Mouse (Mus musculus) retina, postnatal 7 days (tissue): ENCODE measurements around the gene Ikzf4.
"Not testable (repeated sequence)": the region's sequence is repeated elsewhere in the genome, so short reads cannot be mapped to it uniquely, and the experiment has no call there.

Experiments
- DNase-seq: peaks from one replicate; pipeline ENCODE4 v3.0.0-alpha.2; 2012; ENCODE audit warnings: low read depth, low spot score

The Ikzf4 gene

DNA sequence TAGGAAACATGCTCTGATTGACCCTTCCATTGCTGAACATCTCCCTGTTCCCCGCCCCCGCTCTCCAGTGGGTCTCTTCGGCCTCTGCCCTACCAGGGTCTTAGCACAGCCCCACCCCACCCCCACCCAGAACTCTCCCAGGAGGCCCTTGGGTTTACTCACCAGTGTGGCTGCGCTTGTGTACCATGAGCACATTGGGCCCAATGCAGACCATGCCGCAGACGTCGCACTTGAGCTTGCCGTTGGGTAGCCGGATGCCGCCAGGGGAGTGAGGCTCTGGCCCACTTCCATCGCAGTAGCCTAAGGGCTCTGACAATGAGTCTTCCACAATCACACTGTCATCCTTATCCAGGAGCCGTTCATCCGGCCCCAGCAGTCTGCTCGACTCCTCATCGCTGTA is 4.9 kb downstream of the Ikzf4 start:
- DNase-seq = no peak

DNA sequence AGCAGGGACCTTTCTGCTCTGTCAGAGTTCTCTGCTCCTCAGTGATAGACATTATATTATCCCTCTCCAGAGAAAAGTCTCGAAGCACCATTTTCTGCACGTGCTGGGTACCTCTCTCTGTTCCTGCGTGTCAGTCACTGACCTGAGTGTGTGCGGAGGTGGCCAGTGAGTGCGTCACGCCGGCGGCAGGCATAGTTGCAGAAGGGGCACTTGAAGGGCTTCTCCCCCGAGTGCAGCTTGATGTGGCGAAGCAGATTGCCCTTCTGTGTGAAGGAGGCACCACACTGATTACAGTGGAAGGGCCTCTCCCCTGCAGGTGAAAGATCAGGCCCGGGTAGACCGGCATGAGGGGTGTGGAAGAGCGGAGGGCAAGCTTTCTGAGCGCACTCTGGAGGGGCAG is 5.8 kb downstream of the Ikzf4 start:
- DNase-seq = no peak

DNA sequence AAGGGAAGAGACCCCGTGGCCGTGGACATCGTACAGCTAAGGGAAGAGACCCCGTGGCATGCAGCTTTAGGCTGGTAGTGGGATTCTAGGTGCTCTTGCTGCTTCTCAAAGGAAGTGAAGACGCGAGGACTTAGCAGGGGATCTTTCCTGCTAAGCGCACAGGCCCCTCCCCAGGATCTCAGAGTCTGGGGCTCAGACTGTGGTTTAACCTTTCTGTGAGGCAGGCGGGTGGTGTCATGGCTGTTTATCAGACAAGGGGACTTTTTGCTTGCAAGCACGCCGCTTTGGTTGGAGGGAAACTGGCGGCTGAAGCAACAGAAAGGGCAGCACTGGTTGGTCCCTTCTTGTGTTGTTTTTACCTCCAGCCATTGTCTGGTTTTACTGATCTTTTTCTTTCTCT is 8.8 kb downstream of the Ikzf4 start:
- no peak for DNase-seq

DNA sequence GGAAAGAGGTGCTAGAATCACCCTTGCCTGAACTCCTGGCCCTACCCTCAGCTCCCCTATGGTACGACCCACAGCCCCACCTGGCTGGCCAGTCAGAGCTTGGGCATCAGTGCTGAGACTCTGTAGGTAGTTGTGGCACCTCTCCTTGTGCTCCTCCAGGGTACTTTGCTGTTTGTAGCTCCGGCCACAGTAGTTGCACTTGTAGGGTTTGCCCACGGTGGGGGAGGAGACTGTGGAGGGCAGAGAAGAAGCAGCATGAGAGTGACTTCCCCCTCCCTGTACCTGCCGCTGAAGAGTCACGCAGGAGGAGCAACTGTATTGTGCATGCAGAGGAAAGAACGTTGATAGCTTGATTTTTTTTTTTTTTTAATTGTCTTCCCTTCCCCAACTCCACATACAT is 9.2 kb downstream of the Ikzf4 start:
- no peak for DNase-seq

DNA sequence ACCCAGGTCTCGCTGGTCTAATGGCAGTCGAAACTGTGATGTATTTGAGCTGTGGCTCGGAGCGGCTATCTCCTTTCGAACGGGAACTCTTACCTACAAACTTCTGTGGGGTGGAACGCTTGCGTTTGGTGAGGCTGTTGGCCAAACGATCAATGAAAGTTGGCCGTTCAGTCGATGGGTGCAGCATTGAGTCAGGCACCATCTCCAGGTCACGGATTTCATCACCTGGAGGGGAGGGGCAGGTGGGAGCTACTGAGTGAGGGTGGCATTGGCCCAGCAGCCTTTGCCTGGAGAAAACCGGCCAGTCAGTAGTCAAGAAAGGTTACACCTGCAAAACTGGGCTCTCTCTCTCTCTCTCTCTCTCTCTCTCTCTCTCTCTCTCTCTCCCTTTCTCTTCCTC is 10.1 kb downstream of the Ikzf4 start:
- DNase-seq = no peak

DNA sequence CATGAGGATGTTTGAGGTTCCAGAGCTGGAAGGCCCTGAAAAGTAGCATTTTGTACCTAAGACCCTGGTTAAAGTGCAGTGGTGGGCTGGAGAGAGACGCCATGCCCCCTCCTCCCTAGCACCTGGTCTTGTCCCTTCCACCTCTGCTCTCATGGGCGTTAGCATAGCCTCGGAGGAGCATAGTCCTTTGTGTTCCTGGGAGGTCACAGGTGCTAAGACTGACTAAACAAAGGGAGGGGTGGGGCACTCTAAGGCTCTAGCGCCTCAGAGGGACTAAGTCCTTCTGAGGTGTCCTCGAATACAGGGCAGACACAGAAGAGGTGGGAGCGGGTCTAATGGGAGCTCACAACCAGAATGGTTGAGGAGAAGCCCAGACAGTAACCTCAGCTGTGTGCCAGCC is 14.2 kb downstream of the Ikzf4 start:
- no peak for DNase-seq

DNA sequence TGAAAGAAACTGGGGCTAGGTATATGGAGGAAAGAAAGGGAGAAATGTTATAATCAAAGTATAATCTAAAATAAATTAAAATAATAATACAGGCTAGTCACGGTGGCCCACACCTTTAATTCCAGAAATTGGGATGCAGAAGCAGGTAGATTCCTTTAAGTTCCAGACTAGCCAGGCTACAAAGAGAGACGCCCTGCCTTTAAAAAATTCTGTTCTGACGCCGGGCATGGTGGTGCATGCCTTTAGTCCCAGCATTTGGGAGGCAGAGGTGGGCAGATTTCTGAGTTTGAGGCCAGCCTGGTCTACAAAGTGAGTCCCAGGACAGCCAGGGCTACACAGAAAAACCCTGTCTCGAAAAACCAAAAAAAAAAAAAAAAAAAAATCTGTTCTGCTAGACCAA is 15.5 kb downstream of the Ikzf4 start:
- DNase-seq = not testable (repeated sequence)

DNA sequence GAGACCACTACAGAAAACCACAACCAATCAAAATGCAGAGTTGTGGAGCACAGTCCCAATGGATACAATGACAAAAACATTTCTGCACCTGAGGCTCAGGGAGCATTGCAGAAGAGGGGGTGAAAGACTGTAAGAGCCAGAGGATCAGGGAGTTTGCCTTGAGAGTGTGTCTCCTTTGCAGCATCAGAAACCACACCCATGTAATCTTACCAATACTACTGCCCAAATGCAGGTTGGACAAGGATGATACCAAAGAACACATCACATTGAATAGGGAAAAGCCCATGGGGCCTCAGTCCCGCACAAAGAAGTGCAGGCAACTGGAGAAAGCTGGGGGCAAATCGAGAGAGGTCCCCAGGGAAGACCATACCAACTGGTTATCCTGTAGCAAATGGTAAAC is 16.0 kb downstream of the Ikzf4 start:
- DNase-seq = no peak

DNA sequence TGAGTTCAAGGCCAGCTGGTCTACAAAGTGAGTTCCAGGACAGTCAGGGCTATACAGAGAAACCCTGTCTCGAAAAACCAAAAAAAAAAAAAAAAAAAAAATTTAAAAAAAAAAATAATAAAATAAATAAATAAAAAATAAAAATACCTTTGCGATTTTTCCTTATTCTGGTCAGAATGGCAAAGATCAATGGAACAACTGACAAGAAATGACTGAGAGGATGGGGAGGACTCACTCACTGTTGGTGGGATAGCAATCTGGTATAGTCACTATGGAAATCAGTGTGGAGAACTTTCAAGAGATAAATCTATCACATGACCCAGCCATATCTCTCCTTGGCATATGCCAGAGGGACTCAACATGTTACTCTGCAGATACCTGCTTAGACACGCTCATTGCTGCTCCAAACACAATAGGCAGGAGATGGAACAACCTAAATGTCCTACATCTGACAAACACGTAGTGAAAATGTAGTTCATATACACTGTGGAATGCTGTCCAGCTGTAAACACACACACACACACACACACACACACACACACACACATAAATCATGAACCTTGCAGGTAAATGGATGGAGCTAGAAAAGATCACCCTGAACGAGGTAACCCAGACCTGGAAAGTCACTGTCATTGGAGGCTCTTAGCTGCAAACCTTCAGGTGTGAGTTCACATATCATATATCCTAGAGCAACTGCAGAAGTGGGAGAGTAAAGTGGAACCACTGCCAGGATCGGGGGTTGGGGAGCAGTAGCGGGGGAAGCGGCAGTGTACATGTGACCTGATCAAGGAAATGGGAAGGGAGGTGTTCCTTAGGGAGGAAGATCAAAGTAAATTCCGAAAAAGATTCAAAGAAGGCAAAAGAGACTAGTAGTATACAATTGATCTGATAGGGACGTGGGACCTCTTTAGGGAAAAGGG is 18.1 kb downstream of the Ikzf4 start:
- no peak for DNase-seq

DNA sequence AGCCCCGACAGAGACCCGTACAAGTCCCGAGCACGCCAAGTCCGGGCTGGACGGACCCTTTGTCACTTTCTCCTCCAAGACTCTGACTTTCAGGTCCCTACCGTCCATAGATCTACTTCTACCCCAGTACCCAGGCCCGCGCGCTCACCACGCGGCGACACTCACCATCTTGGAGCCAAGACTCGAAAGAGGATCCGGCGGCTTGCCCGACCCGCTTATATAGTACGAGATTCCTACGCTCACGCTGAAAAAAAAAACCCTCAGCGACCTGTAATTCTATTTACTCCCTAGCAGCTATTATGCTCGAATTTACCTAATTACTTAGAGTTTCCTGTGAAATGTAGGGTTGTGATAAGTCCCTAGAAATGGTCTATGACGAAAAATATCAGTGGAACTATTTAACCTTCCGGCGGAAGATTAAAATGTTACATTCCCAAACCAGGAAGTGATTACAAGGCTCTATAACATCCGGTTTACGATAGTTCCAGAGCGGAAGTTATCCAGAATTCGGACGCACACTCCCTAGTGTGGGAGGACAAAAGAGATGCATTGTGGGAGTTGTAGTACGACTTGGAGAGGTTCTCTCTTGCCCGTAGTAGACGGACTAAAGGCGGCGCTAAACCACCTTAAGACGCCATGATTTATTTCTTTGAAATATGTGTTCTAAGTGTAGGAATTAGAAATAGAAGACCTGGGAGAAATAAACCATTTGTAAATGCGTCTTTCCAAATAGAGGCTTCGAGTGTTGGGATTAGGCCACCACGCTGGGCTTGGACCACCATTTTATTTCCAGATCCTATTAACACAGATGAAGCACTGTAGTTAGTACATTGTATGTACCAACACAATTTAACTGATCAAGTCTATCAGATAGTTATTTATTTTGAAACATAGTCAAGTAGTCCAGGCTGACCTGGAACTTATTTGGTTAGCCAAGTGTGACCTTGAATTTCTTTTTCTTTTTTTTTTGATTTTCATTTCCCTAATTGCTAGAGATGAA is 19.2 kb downstream of the Ikzf4 start, which contains the start of gene Rps26:
Gene Rps26 (minus strand): TSS at position 437 of the 1,000 bp plus-strand sequence.
- peak; percentile 97 for DNase-seq

DNA sequence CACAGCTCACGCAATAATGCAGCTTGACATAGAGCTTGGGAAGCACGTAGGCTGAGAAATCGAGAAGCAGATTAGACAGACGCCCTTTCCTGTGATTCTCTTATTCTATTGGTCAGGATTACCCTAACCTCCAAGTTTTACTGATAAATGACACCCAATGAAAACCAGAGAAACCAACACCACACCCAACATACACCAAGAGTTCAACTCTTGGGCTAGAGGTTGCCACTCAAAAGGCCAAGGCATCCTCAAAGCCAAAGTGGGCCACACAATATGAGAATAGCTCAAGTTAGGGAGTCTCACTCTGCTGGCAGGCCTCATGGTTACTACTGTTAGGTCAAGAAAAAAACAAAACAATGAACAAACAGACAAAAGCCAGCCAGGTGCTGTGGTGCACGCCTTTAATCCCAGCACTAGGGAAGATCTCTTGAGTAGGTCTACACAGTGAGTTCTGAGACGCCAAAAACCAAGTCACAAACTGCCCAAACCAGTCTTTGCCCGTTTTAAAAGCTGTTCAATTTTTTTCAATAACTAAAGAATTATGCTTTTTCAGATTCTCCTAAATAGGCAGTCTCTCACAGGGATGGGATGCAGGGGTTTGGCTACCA is 20.4 kb downstream of the Ikzf4 start:
- DNase-seq = no peak

DNA sequence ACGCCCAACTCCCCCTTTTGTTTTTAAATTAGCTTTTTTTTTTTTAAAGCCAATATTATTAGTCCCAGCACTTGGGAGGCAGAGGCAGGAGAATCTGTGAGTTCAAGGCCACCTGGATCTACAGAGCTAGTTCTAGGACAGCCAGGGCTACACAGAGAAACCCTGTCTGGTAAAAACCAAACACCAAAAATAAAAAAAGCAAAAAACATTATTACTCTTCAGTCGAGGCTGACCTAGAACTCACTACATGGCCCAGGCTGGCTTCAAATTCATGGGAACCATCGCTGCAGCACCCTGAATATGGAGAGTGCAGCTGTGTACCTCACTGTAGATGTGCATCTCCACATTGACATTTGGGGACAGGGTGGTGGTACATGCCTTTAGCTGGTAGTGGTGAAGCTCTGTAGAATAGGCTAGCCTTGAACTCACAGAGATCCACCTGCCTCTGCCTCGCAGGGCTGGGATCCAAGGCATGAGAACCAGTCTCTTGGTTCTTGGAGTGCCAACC is 22.6 kb downstream of the Ikzf4 start:
- not testable (repeated sequence) for DNase-seq

DNA sequence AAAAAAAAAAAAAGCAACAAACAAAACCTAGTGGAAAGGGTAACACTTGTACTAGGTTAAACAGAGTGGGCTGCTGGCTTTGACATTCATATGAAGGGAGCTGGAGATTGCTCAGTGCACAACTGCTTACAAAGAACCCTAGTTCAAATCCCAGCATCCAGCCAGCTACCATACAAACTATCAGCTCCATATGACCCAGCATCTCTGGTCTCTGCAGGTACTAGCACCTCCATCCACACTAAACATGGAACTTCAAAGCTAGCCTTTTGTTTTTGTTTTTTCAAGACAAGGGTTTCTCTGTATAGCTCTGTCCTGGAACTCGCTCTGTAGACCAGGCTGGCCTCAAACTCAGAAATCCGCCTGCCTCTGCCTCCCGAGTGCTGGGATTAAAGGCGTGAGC is 23.1 kb downstream of the Ikzf4 start:
- no peak for DNase-seq

DNA sequence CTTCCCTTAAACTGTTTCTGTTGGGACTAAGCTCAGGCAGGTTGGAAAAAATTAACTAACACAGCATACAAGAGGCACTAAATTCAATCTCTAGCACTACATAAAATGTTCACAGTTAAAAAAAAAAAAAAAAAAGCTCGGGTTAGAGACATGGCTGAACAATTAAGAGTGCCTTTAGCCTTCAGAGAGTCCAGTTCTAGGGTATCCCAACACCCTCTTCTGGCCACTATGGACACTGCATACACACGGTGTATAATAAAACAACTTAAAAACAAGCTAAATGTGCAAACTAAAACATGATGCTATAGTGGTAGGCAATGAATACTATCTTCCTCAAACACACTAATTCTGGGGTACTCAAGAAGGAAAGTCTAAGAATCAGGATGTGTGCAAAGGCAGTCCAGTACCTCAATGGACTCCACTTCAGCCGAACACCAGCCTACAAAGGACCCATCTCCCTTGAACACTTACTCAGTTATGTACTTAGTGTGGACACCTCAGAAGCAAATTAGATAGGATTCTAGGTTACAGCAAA is 23.7 kb downstream of the Ikzf4 start:
- DNase-seq = no peak

DNA sequence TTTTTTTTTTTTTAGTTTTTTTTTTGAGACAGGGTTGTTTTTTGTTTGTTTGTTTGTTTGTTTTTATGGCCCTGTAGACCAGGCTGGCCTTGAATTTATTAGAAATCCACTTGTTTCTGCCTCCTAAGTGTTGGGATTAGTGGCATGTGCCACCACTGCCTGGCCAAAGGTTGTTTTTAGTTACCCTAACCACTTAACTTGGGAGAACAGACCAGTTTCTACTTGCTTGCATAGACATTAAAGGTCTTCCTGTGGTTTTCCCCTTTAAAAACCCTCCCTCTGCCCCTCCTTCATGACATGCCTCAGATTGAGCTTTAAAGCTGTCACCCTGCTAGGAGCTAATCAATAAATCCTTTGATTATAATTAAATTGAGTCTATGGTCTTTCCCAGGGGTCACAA is 25.6 kb downstream of the Ikzf4 start:
- no peak for DNase-seq

DNA sequence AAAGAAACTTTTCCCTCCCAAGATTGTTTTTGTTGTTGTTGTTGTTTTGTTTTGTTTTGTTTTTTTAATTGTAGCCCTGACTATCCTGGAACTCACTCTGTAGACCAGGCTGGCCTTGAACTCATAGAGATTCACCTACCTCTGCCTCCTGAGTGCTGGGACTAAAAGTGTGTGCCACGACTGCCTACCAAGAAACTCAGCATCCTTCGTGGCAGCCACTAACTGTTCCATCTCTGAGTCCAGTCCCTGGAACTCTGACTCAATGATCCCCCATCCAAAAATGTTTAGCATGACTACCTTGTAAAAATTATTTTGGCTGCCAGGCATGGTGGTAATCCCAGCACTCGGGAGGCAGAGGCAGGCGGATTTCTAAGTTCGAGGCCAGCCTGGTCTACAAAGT is 26.6 kb downstream of the Ikzf4 start:
- DNase-seq = not testable (repeated sequence)

DNA sequence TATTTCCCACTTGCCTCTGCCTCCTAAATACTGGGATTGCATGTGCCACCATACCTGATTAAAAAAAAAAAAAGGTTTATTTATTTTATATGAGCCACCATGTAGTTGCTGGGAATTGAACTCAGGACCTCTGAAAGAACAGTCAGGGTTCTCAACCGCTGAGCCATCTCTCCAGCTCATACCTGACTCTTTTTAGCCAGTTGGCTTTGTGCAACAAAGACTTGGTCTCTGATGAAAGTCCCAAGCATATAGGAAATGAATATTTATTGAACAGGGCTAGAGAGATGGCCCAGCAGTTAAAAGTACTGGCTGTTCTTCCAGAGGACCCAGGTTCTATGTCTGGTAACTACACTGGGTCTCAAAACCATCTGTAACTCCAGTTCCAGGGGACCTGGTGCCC is 27.2 kb downstream of the Ikzf4 start:
- no peak for DNase-seq

DNA sequence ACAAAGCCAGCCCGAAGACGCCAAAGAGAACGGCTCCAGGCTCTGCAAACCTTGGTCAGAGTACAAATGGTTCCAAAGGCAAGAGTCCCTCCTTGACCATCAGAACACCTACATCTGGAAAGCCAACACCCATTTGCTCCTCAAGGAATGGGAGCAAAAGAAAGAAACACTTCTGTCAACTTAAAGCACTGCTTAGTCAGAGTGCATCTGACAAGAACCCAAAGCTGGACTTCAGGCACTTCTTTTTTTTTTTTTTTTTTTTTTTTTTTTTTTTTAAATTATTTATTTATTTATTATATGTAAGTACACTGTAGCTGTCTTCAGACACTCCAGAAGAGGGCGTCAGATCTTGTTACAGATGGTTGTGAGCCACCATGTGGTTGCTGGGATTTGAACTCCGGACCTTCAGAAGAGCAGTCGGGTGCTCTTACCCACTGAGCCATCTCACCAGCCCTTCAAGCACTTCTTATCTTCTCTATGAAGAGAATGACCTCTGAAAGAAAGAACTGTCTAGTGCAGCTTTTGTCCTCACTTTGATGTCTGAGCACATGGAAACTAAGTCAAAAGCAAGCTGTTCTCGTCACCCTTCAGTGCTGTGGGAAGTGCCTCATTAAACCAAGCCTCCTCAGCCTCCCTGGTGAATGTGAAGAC is 29.9 kb downstream of the Ikzf4 start:
- not testable (repeated sequence) for DNase-seq

DNA sequence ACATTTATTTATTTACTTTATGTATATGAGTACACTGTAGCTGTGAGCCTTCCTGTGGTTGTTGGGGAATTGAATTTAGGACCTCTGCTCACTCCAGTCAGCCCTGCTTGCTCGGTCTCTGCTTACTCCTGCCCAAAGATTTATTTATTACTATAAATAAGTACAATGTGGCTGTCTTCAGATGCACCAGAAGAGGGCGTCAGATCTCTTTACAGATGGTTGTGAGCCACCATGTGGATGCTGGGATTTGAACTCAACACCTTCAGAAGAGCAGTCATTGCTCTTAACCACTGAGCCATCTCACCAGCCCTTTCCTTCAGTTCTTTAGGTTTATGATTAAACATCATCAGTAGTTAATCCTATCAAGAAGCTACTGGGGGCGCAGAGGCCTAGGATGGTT is 30.9 kb downstream of the Ikzf4 start:
- no peak for DNase-seq

DNA sequence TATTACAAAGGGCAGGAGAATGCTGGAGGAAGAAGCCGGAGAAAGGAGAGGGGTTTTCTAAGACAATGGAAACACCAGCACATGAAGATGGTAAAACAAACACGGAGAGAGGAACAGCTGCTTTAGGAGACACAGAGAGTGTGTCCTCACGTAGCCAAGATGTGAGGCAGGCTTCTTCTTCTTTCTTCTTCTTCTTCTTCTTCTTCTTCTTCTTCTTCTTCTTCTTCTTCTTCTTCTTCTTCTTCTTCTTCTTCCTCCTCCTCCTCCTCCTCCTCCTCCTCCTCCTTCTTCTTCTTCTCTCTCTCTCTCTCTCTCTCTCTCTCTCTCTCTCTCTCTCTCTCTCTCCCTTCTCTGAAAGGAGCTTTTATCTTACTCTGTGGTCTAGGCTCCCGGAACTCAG is 32.0 kb downstream of the Ikzf4 start:
- DNase-seq = not testable (repeated sequence)

DNA sequence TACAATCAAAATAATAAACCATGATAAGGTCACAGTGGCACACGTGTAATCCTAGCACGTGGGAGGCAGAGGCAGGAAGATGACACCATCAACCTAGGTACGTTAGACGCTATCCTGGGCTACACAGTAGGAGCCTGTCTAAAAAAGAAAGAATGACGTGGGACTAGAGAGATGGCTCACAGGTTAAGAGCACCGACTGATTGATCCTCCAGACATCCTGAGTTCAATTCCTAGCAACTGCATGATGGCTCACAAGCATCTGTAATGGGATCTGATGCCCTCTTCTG is 32.7 kb downstream of the Ikzf4 start:
- DNase-seq = no peak
